Mouse (Mus musculus) testis, adult 2 months (tissue): ENCODE results near the gene Lmtk2. TPM values are rescaled to one million over a fixed set of nuclear protein-coding genes. Genes with fewer than 3 reads are reported as not detected.
A peak's percentile ranks its signal among the peaks of the same experiment; 100 is the strongest.

Experiments
- H3K27ac ChIP-seq: fragments of 200-500 bp; 2 replicates; pipeline ENCODE4 v1.5.1; 2012; ENCODE audit warnings: low read depth, low read length; ENCODE audit not compliant: control insufficient read depth, insufficient read depth
- H3K27me3 ChIP-seq: fragments of 200-500 bp; 2 replicates; pipeline ENCODE4 v1.6.1; 2012; ENCODE audit warnings: mild to moderate bottlenecking, low read length, moderate library complexity; ENCODE audit not compliant: control insufficient read depth, insufficient read depth
- H3K36me3 ChIP-seq: fragments of 200-500 bp; 2 replicates; pipeline ENCODE4 v1.6.1; 2012; ENCODE audit warnings: mild to moderate bottlenecking, low read length; ENCODE audit not compliant: control insufficient read depth, insufficient read depth
- H3K4me1 ChIP-seq: fragments of 200-500 bp; 2 replicates; pipeline ENCODE4 v1.6.1; 2012; ENCODE audit warnings: low read length; ENCODE audit not compliant: control insufficient read depth, insufficient read depth
- H3K4me3 ChIP-seq: fragments of 200-500 bp; 2 replicates; pipeline ENCODE4 v1.5.1; 2012; ENCODE audit warnings: low read depth, mild to moderate bottlenecking, low read length, moderate library complexity, mixed read lengths; ENCODE audit not compliant: control insufficient read depth
- CTCF ChIP-seq: fragments of 200-500 bp; IDR thresholded peaks from 2 replicates; pipeline ENCODE4 v1.5.1; 2012; ENCODE audit warnings: low read depth, mild to moderate bottlenecking, inconsistent platforms, low read length, moderate library complexity; ENCODE audit not compliant: control insufficient read depth, insufficient read depth, insufficient replicate concordance
- POLR2A ChIP-seq: fragments of 200-500 bp; IDR thresholded peaks from 2 replicates; pipeline ENCODE4 v1.6.1; 2012; ENCODE audit warnings: low read depth, mild to moderate bottlenecking, inconsistent platforms, low read length, moderate library complexity; ENCODE audit not compliant: control insufficient read depth
- polyA plus RNA-seq: library from polyadenylated mRNA; depleted of rRNA; stranded (reverse); fragments of >200 nt; gene quantifications from 2 replicates; pipeline ENCODE4 v1.2.3, GENCODE M21; 2012; rRNA removed

The Lmtk2 gene
- polyA plus RNA-seq, 1 experiment, result 11.3 TPM

GRCm38 (mm10) chr5:144226220-144226619 lies 126.0 kb downstream of the Lmtk2 start:
- no peaks in the 10 kb centered on the region for H3K36me3 ChIP-seq
- no peak overlapping the region for H3K27ac ChIP-seq
- H3K27me3 ChIP-seq, result no peaks in the 10 kb centered on the region
- H3K4me1 ChIP-seq, result peaks cover 13% of the 10 kb centered on the region
- H3K4me3 ChIP-seq, result no peak overlapping the region
- no peak for TF ChIP-seq POLR2A
- TF ChIP-seq CTCF, result no peak

- no peaks in the 10 kb centered on the region for H3K27me3 ChIP-seq
- peaks cover 3% of the 10 kb centered on the region; the same call in 1 of the 2 replicates for H3K4me1 ChIP-seq
- no peaks in the 10 kb centered on the region for H3K36me3 ChIP-seq
- no peak for TF ChIP-seq CTCF
- TF ChIP-seq POLR2A, result no peak
- H3K4me3 ChIP-seq, result no peak overlapping the region
- H3K27ac ChIP-seq, result no peak overlapping the region
These were observed 130.0 kb downstream of the Lmtk2 start for GRCm38 (mm10) chr5:144230216-144230615.

- Histone ChIP-seq H3K27ac (no peak overlapping the region), H3K27me3 (no peaks in the 10 kb centered on the region), H3K36me3 (no peaks in the 10 kb centered on the region), H3K4me3 (no peak overlapping the region), H3K4me1 (no peaks in the 10 kb centered on the region; the same call in 1 of the 2 replicates)
- TF ChIP-seq POLR2A (no peak), CTCF (no peak)
These were observed 131.2 kb downstream of the Lmtk2 start for GRCm38 (mm10) chr5:144231410-144231809.

GRCm38 (mm10) chr5:144232531-144232930 lies 132.3 kb downstream of the Lmtk2 start:
- Histone ChIP-seq H3K4me3 (no peak overlapping the region), H3K27ac (0 out of 2 replicates have a peak overlapping the region, but pooled peaks have one; percentile 29), H3K27me3 (no peaks in the 10 kb centered on the region), H3K36me3 (no peaks in the 10 kb centered on the region), H3K4me1 (no peaks in the 10 kb centered on the region; the same call in 1 of the 2 replicates)
- no peak for TF ChIP-seq POLR2A

GRCm38 (mm10) chr5:144234222-144234621 lies 134.0 kb downstream of the Lmtk2 start:
- Histone ChIP-seq H3K4me1 (no peaks in the 10 kb centered on the region; the same call in 1 of the 2 replicates), H3K27ac (no peak overlapping the region), H3K27me3 (no peaks in the 10 kb centered on the region), H3K4me3 (no peak overlapping the region), H3K36me3 (no peaks in the 10 kb centered on the region)
- TF ChIP-seq CTCF (no peak), POLR2A (no peak)

- TF ChIP-seq POLR2A (no peak), CTCF (no peak)
- Histone ChIP-seq H3K27me3 (no peaks in the 10 kb centered on the region), H3K27ac (no peak overlapping the region), H3K4me3 (no peak overlapping the region), H3K36me3 (no peaks in the 10 kb centered on the region), H3K4me1 (no peaks in the 10 kb centered on the region; the same call in 1 of the 2 replicates)
These were observed 134.5 kb downstream of the Lmtk2 start for GRCm38 (mm10) chr5:144234714-144235113.

Other genes with a start within 250 kb of the Lmtk2 start
- 202 and 206 TPM in 2 replicates for gene Ankrd61, start 202.8 kb upstream of the Lmtk2 start, polyA plus RNA-seq
- gene Aimp2, start 190.6 kb upstream of the Lmtk2 start, polyA plus RNA-seq, result 35.2 and 40.5 TPM in 2 replicates
- gene Pms2, start 190.5 kb upstream of the Lmtk2 start, polyA plus RNA-seq, result 2.4 and 3.4 TPM in 2 replicates
- gene Gm42421, start 172.3 kb upstream of the Lmtk2 start, polyA plus RNA-seq, result 0.32 and 0.69 TPM in 2 replicates
- gene Rsph10b, start 167.4 kb upstream of the Lmtk2 start, polyA plus RNA-seq, result 34.7 and 37.5 TPM in 2 replicates
- gene Ccz1, start 85.6 kb upstream of the Lmtk2 start, polyA plus RNA-seq, result 25.7 and 31.1 TPM in 2 replicates
- not detected in 2 replicates for gene Ocm, start 73.8 kb upstream of the Lmtk2 start, polyA plus RNA-seq
- gene Bhlha15, start 89.8 kb downstream of the Lmtk2 start, polyA plus RNA-seq, result 0.11 and 0.16 TPM in 2 replicates
- 16.4 and 16.7 TPM in 2 replicates for gene Tecpr1, start 123.2 kb downstream of the Lmtk2 start, polyA plus RNA-seq
- 174 and 212 TPM in 2 replicates for gene Bri3, start 144.0 kb downstream of the Lmtk2 start, polyA plus RNA-seq